Mouse (Mus musculus) C2C12 (cell line): ENCODE measurements around the gene Cib4.

ENCODE experiments used
- CEBPB ChIP-seq: IDR thresholded peaks from one replicate; pipeline ENCODE4 v1.6.1; 2011; ENCODE audit warnings: low read depth, mild to moderate bottlenecking, control low read depth, moderate library complexity
- CTCF ChIP-seq: IDR thresholded peaks from one replicate; pipeline ENCODE4 v1.5.1; 2011; ENCODE audit not compliant: control insufficient read depth, insufficient read depth, insufficient read length
- FOSL1 ChIP-seq: IDR thresholded peaks from one replicate; pipeline ENCODE4 v1.8.0; 2011; ENCODE audit warnings: mild to moderate bottlenecking, low read length; ENCODE audit not compliant: poor library complexity, insufficient read depth, severe bottlenecking
- MAX ChIP-seq: IDR thresholded peaks from one replicate; pipeline ENCODE4 v1.6.1; 2011; ENCODE audit warnings: mild to moderate bottlenecking, control low read depth
- MYOD1 ChIP-seq: IDR thresholded peaks from one replicate; pipeline ENCODE4 v1.6.1; 2011; ENCODE audit warnings: low read depth; ENCODE audit not compliant: control insufficient read depth, insufficient read length
- MYOG ChIP-seq: IDR thresholded peaks from one replicate; pipeline ENCODE4 v1.6.1; 2011; ENCODE audit not compliant: control insufficient read depth, insufficient read length; ENCODE audit errors: extremely low read depth
- USF1 ChIP-seq: IDR thresholded peaks from one replicate; pipeline ENCODE4 v1.6.1; 2011; ENCODE audit warnings: low read depth, mild to moderate bottlenecking, control low read depth, moderate library complexity

DNA sequence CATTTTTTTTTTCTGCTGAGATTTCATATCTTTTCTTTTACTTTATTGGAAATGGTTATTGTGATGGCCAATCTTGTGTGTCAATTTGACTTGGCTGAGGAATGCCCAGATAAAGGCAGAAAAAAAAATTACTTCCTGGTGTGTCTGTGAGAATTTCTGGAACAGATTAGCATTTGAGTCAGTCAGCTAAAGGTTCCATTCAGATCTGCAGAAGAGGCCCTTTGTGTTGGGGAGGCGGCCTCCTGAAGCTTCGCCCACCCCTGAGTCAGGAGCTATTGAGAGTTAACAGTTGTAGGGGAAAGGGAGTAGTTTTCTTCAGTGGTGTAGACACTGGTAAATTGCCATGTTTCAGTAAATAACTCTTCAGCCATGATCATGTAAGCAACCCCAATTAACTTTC, 50.3 kb downstream of the Cib4 start:
- no peak for TF ChIP-seq CTCF
- no peak for TF ChIP-seq MYOD1
- TF ChIP-seq USF1: no peak
- no peak for TF ChIP-seq CEBPB
- TF ChIP-seq MAX: no peak
- no peak for TF ChIP-seq MYOG
- no peak for TF ChIP-seq FOSL1
